Mouse (Mus musculus) testis, adult 2 months (tissue): Measurements from ENCODE around the gene Abcb9. TPM values are rescaled to one million over a fixed set of nuclear protein-coding genes. Genes with fewer than 3 reads are reported as not detected.
"Not testable (repeated sequence)": the region's sequence is repeated elsewhere in the genome, so short reads cannot be mapped to it uniquely, and the experiment has no call there.

Experiments used
- H3K27ac ChIP-seq: fragments of 200-500 bp; 2 replicates; pipeline ENCODE4 v1.5.1; 2012; ENCODE audit warnings: low read depth, low read length; ENCODE audit not compliant: control insufficient read depth, insufficient read depth
- H3K27me3 ChIP-seq: fragments of 200-500 bp; 2 replicates; pipeline ENCODE4 v1.6.1; 2012; ENCODE audit warnings: mild to moderate bottlenecking, low read length, moderate library complexity; ENCODE audit not compliant: control insufficient read depth, insufficient read depth
- H3K36me3 ChIP-seq: fragments of 200-500 bp; 2 replicates; pipeline ENCODE4 v1.6.1; 2012; ENCODE audit warnings: mild to moderate bottlenecking, low read length; ENCODE audit not compliant: control insufficient read depth, insufficient read depth
- H3K4me1 ChIP-seq: fragments of 200-500 bp; 2 replicates; pipeline ENCODE4 v1.6.1; 2012; ENCODE audit warnings: low read length; ENCODE audit not compliant: control insufficient read depth, insufficient read depth
- H3K4me3 ChIP-seq: fragments of 200-500 bp; 2 replicates; pipeline ENCODE4 v1.5.1; 2012; ENCODE audit warnings: low read depth, mild to moderate bottlenecking, low read length, moderate library complexity, mixed read lengths; ENCODE audit not compliant: control insufficient read depth
- CTCF ChIP-seq: fragments of 200-500 bp; IDR thresholded peaks from 2 replicates; pipeline ENCODE4 v1.5.1; 2012; ENCODE audit warnings: low read depth, mild to moderate bottlenecking, inconsistent platforms, low read length, moderate library complexity; ENCODE audit not compliant: control insufficient read depth, insufficient read depth, insufficient replicate concordance
- POLR2A ChIP-seq: fragments of 200-500 bp; IDR thresholded peaks from 2 replicates; pipeline ENCODE4 v1.6.1; 2012; ENCODE audit warnings: low read depth, mild to moderate bottlenecking, inconsistent platforms, low read length, moderate library complexity; ENCODE audit not compliant: control insufficient read depth
- polyA plus RNA-seq: library from polyadenylated mRNA; depleted of rRNA; stranded (reverse); fragments of >200 nt; gene quantifications from 2 replicates; pipeline ENCODE4 v1.2.3, GENCODE M21; 2012

The Abcb9 gene
- polyA plus RNA-seq, 1 experiment: 21.6 TPM

DNA sequence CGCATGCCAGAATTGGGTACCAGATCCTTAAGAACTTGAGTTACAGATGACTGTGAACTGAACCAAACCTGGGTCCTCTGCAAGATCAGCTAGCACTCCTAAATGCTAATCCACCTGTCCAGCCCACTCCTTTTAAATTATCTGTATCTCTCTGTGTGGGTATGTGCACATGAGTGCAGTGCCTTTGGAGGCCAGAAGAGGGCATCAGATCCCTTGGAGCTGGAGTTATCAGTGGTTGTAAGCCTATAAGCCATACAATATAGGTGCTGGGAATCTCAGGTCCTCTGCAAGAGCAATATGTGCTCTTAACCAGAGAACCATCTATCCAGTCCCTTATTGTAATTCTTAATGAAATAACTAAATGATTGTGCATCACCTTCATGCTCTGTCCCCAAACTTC is 39.4 kb downstream of the Abcb9 start:
- TF ChIP-seq POLR2A (no peak), CTCF (no peak)
- Histone ChIP-seq H3K4me1 (no peaks in the 10 kb centered on the region), H3K27me3 (no peaks in the 10 kb centered on the region), H3K36me3 (no peaks in the 10 kb centered on the region), H3K4me3 (no peak overlapping the region), H3K27ac (no peak overlapping the region)

DNA sequence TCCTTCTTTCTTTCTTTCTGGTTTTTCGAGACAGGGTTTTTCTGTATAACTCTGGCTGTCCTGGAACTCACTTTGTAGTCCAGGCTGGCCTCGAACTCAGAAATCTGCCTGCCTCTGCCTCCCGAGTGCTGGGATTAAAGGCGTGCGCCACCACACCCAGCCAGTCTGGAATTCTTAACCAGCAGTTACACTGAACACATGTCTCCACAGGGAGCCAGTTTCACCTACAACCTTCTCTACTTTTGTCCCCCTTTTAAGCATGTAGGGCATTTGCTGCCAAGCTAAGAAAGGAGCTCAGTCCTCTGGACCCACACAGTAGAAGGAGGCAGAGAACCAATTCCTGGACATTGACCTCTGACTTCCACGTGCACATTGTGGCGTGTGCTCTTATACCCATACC is 43.0 kb downstream of the Abcb9 start:
- H3K27me3 ChIP-seq, H3K27ac ChIP-seq, H3K4me3 ChIP-seq, H3K4me1 ChIP-seq, H3K36me3 ChIP-seq: not testable (repeated sequence)

DNA sequence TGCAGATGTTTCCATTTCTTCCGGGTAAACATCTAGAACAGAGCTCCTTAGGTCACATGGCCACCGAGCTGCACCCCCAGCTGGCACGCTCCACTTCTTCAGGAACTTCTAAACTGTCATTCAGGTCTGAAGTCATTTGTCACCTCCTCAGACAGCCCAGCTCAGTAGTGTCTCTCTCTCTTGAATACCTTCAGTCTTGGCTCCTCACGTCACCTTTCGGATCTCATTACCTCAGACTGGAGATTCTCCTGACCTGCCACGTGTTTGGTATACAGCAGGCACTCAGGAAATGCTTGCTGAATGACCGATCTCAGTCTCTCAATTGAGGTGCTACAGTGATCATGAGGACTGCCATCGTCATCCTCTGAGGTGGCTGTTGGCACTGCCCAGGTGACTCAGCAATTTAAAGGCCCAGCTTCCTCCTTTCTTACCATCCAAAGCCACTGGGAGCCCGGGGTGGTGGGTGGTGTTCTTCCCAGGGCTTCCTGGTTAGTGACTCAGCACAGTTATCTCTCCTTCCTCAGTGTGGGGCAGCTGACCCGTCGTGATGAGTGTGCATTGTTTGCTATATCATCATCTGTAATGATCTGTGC is 43.6 kb downstream of the Abcb9 start:
- H3K36me3 ChIP-seq: no peaks in the 10 kb centered on the region
- H3K27me3 ChIP-seq: no peaks in the 10 kb centered on the region
- no peak overlapping the region for H3K27ac ChIP-seq
- no peak overlapping the region for H3K4me3 ChIP-seq
- H3K4me1 ChIP-seq: no peaks in the 10 kb centered on the region; the same call in 1 of the 2 replicates
- no peak for TF ChIP-seq CTCF

DNA sequence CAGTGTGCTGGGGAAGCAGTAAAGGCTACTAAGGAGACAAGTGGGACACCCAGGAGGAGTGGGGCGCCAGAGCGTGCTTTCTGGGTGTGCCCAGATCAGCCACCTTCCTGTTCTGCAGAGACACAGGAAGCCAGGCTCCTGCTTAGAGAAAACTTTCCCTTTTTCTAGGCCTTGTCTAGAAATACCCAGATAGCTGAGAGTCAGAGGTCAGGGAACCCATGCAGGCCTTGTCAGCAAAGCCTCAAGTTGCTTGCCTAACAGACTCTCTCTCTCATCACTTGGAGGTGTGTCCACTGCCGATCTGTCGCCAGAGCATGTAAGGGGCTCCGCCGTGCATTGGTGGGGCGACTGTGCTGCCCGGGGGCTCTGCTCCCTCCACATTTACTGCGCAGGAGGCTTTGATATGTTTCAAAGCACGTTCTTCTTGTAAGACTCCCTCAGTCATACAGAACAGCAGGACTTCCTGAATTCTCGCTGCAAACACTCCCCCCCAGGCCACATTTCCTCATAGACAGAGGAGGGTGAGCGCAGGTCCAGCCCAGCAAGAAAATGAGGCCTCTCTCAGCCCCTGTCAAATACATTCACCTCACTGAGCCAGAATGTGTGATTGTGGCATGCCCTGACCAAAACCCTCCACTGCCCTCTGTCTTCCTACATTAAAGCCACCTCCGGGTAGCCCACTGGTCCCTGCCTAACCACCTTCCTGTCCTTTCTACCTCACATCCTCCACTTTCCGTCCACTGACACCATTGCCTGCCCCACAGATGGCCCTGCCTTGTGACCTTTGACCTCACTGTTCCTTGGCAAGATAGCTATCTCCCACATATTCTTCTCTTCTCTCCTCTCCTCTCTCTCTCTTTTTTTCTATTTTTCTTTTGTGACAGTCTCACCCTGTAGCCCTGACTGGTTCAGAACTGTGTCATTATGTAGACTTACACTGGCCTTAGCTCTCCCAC is 45.2 kb downstream of the Abcb9 start:
- TF ChIP-seq POLR2A (no peak), CTCF (no peak)
- Histone ChIP-seq H3K4me1 (no peaks in the 10 kb centered on the region; the same call in 1 of the 2 replicates), H3K36me3 (no peaks in the 10 kb centered on the region), H3K27me3 (no peaks in the 10 kb centered on the region), H3K27ac (no peak overlapping the region), H3K4me3 (no peak overlapping the region)

DNA sequence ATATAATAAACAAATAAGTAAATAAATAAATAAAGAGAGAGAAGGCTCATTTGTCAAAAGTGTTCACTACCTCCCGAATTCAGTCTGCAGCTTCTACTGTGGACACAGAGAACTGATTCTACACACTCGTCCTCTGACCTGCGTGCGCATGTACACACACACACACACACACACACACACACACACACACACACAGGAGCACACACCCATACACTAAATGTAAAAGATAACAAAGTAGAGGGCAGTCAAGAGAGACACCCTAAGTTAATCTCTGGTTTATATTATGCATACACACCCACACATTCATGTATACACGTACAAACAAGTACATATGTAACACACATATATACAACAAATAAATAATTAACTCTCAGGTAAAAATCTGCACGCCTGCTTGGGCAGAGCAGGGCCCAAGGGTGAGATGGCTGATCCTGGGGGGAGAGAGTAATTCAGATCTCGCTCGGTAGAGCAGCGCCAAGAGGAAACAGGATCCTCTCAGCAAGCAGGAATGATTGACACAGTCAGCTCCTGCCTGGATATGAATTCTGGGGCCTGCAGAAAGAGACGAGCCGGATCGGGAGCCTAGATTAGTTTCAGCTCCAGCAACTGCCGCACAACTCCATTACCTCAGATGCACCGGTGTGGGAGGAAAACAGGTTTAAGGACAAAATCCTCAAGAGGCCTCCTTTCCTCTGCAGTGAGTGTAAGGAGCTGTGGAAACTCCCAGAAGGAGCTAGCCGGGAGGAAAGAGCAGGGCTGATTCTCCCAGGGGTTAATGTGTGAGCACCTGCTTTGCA is 46.2 kb downstream of the Abcb9 start:
- TF ChIP-seq CTCF (no peak), POLR2A (no peak)
- Histone ChIP-seq H3K4me1 (no peaks in the 10 kb centered on the region; the same call in 1 of the 2 replicates), H3K27ac (no peak overlapping the region), H3K4me3 (no peak overlapping the region), H3K36me3 (no peaks in the 10 kb centered on the region), H3K27me3 (no peaks in the 10 kb centered on the region)

DNA sequence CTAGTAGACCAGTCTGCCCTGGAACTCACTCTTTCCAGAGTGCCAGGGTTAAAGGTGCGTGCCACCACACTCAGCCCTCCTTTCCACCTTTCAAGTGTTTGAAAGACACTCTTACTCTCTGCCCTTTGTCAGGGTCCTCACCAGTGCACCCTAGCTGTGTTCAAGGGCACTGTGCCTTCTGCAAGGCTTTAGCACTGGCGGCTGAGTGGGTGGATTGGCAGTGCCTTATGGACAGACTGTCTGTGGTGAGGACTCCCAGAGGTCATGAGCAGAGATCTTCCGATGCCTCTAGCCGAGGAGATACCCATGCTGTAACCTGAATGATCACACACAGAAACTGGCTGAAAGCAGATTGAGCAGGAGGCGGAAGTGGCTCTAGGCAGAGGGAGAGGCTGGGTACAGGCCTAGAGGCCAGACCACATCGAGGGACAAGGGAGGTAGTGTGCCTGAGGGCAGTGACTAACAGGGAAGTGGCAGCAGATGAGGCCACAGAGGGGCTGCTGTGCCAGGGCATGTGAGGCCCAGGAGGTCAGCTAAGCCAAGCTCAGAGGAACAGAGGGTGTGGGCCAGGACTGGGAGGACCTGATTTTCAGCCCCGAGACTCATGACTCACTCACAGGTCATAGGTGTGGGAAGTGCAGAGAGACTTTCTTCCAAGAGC is 48.7 kb downstream of the Abcb9 start:
- H3K4me1 ChIP-seq: no peaks in the 10 kb centered on the region; the same call in 1 of the 2 replicates
- no peak for TF ChIP-seq POLR2A
- no peak for TF ChIP-seq CTCF
- H3K4me3 ChIP-seq: no peak overlapping the region
- no peak overlapping the region for H3K27ac ChIP-seq
- H3K36me3 ChIP-seq: no peaks in the 10 kb centered on the region
- H3K27me3 ChIP-seq: no peaks in the 10 kb centered on the region
